Mouse (Mus musculus): ENCODE results near the gene Hipk1. TPM values are rescaled to one million over a fixed set of nuclear protein-coding genes. Genes with fewer than 3 reads are reported as not detected.
"Not testable (repeated sequence)": the region's sequence is repeated elsewhere in the genome, so short reads cannot be mapped to it uniquely, and the experiment has no call there.

Hipk1 gene
- polyA plus RNA-seq, 1 experiment from 2014 or later = 12.7 TPM

DNA sequence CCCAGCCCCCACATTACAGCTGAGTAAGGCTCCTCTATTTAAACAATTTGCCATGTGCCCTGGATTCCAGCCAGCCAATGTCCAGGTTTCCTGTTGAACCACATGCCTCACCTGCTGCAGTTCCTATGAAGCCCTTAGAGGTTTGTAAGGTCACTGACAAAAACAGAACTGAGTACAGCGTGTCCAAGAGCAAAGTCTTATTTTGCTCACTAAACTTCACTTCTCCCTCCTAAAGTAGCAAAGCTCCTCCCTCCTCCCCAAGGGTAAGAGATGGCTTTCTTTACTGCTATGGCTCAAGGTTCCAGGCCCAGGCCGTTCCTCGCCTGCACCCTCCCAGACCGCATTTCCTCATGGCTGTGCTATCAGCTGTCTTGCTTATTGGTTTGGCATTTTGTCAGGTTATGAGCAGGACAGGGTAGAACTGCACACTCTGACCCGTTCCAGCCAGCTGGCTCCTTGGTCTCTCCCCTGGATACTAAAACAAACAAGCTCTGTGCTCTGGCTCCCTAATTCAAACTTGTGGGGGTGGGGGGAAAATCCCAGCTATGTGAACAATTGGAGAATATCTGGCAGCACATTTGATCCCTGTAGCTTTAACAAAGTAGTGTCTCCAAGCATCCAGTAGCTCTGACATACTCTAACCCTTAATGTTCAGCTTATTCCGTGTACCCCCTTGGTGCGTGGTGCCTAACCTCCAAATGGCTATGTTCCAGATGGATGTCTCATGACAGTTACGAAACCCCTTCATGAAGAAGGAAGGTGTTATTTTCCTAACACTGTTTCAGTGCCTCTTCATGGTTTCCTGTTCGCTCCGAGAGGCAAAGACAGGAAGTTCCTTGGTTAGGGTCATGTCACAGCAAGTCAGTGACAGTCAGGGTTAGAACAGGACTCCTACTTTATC, 10.5 kb upstream of the Hipk1 start:
- Histone ChIP-seq H3K36me3 (ENCODE audit: control insufficient read depth, insufficient read depth) (peaks cover 19% of the 10 kb centered on the region), H3K27ac (ENCODE audit: low read length) (peak overlapping the region; percentile 4; the same call in 1 of the 2 replicates), H3K9me3 (ENCODE audit: control insufficient read depth, low read length) (no peaks in the 10 kb centered on the region), H3K4me3 (replicated peaks; ENCODE audit: low read length) (no peak overlapping the region), H3K9ac (replicated peaks; ENCODE audit: low read depth, low read length) (no peak overlapping the region), H3K27me3 (replicated peaks; ENCODE audit: control insufficient read depth, insufficient read depth, low read length) (no peaks in the 10 kb centered on the region), H3K4me2 (ENCODE audit: low read length) (no peak overlapping the region), H3K4me1 (replicated peaks; ENCODE audit: control insufficient read depth, insufficient read depth, low read length) (no peaks in the 10 kb centered on the region)
- WGBS = 87% methylated on average over 10 of the region's 10 CpGs
- ATAC-seq = no peak

DNA sequence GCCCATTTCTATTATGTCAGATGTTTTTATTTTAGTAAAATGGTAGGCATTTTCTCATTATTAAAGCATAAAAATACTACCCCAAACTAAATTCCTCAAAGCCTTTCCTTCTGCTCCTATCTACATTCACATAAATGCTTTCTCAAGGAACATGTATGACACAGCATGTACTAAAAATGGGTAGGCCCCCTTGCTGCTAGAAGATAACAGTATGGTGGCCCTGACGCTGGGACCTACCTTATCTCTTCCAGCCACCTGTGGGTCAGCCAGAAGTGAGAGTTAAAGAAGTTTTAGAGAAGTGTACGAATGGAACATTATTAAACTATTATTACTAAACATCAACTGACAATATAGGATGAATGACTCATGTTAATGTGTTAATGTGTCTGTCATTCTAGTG, 8.1 kb upstream of the Hipk1 start:
- Histone ChIP-seq H3K4me2 (ENCODE audit: low read length) (no peak overlapping the region), H3K9me3 (ENCODE audit: control insufficient read depth, low read length) (no peaks in the 10 kb centered on the region), H3K27ac (ENCODE audit: low read length) (no peak overlapping the region), H3K27me3 (replicated peaks; ENCODE audit: control insufficient read depth, insufficient read depth, low read length) (no peaks in the 10 kb centered on the region), H3K9ac (replicated peaks; ENCODE audit: low read depth, low read length) (no peak overlapping the region), H3K4me1 (replicated peaks; ENCODE audit: control insufficient read depth, insufficient read depth, low read length) (no peaks in the 10 kb centered on the region), H3K4me3 (replicated peaks; ENCODE audit: low read length) (no peak overlapping the region), H3K36me3 (ENCODE audit: control insufficient read depth, insufficient read depth) (peaks cover 15% of the 10 kb centered on the region)
- ATAC-seq = no peak
- WGBS = 89% methylated on average over 2 of the region's 2 CpGs

GRCm38 (mm10) chr3:103796389-103796788, 5.0 kb upstream of the Hipk1 start:
- no peaks in the 10 kb centered on the region; the same call in 1 of the 2 replicates for H3K27me3 ChIP-seq (replicated peaks; ENCODE audit: control insufficient read depth, insufficient read depth, low read length)
- no peak overlapping the region for H3K9ac ChIP-seq (replicated peaks; ENCODE audit: low read depth, low read length)
- no peak for ATAC-seq
- H3K36me3 ChIP-seq (ENCODE audit: control insufficient read depth, insufficient read depth) = no peaks in the 10 kb centered on the region
- H3K4me2 ChIP-seq (ENCODE audit: low read length) = no peak overlapping the region
- 59% methylated on average over 2 of the region's 2 CpGs for WGBS
- H3K4me3 ChIP-seq (replicated peaks; ENCODE audit: low read length) = no peak overlapping the region
- H3K9me3 ChIP-seq (ENCODE audit: control insufficient read depth, low read length) = no peaks in the 10 kb centered on the region
- H3K27ac ChIP-seq (ENCODE audit: low read length) = no peak overlapping the region
- H3K4me1 ChIP-seq (replicated peaks; ENCODE audit: control insufficient read depth, insufficient read depth, low read length) = peaks cover 4% of the 10 kb centered on the region; the same call in 1 of the 2 replicates

GRCm38 (mm10) chr3:103792566-103792965, 1.2 kb upstream of the Hipk1 start:
- no peaks in the 10 kb centered on the region; the same call in 1 of the 2 replicates for H3K27me3 ChIP-seq (replicated peaks; ENCODE audit: control insufficient read depth, insufficient read depth, low read length)
- H3K9me3 ChIP-seq (ENCODE audit: control insufficient read depth, low read length) = no peaks in the 10 kb centered on the region
- no peak overlapping the region for H3K4me2 ChIP-seq (ENCODE audit: low read length)
- no peak for ATAC-seq
- H3K4me3 ChIP-seq (replicated peaks; ENCODE audit: low read length) = no peak overlapping the region
- WGBS = 81% methylated on average over 1 of the region's 1 CpGs
- no peaks in the 10 kb centered on the region for H3K36me3 ChIP-seq (ENCODE audit: control insufficient read depth, insufficient read depth)
- no peak overlapping the region for H3K9ac ChIP-seq (replicated peaks; ENCODE audit: low read depth, low read length)
- no peak overlapping the region for H3K27ac ChIP-seq (ENCODE audit: low read length)
- peaks cover 23% of the 10 kb centered on the region for H3K4me1 ChIP-seq (replicated peaks; ENCODE audit: control insufficient read depth, insufficient read depth, low read length)

- not testable (repeated sequence) for ATAC-seq; H3K27ac ChIP-seq (ENCODE audit: low read length); H3K36me3 ChIP-seq (ENCODE audit: control insufficient read depth, insufficient read depth); H3K27me3 ChIP-seq (replicated peaks; ENCODE audit: control insufficient read depth, insufficient read depth, low read length); H3K9me3 ChIP-seq (ENCODE audit: control insufficient read depth, low read length); H3K9ac ChIP-seq (replicated peaks; ENCODE audit: low read depth, low read length); H3K4me3 ChIP-seq (replicated peaks; ENCODE audit: low read length)
- 87% methylated on average over 5 of the region's 5 CpGs for WGBS
- peak overlapping the region; percentile 72 for H3K4me2 ChIP-seq (ENCODE audit: low read length)
- peaks cover 23% of the 10 kb centered on the region for H3K4me1 ChIP-seq (replicated peaks; ENCODE audit: control insufficient read depth, insufficient read depth, low read length)
Observed at GRCm38 (mm10) chr3:103792111-103792406, 696 bp upstream of the Hipk1 start.

DNA sequence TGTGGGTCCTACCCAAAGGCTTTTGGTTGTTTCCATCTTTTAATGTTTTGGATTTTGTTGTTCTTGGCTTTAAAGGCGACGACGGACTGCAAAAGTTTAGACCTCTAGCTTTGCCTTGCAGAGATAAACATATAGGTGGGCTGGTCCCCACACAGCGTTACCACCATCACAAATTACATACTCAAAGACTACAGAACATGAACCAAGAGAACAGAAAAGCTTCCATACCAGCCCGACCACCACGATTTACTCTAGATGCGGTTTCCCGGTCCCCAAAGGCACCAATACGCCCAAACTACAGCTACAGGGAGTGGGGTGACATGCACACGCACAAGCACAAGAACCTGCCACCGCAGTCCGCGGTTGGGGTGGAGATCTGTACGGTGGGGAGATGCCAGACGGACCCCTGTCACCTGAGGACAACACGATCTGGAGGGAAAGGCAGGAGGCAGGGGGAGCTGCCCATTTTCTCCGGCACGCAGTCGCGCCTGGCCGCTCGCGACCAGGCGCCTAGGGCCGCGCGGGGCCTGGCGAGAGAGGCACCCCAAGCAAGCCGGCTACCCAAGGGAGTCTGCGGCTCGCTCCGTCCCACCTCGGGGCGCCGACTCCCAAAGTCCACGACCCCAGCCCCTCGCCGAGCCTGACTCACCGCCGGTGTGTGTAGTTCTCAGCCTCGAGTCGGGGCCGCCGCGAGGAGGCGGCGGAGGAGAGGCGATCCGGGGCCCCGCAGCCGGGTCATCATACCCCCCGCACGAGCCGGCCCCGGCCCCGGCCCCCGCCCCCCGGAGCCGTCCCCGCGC, 817 bp downstream of the Hipk1 start:
- Histone ChIP-seq H3K9ac (replicated peaks; ENCODE audit: low read depth, low read length) (peak overlapping the region; percentile 91), H3K36me3 (ENCODE audit: control insufficient read depth, insufficient read depth) (no peaks in the 10 kb centered on the region), H3K4me3 (replicated peaks; ENCODE audit: low read length) (peak overlapping the region; percentile 84), H3K4me2 (ENCODE audit: low read length) (peak overlapping the region; percentile 95), H3K27me3 (replicated peaks; ENCODE audit: control insufficient read depth, insufficient read depth, low read length) (no peaks in the 10 kb centered on the region; the same call in 1 of the 2 replicates), H3K4me1 (replicated peaks; ENCODE audit: control insufficient read depth, insufficient read depth, low read length) (peaks cover 23% of the 10 kb centered on the region), H3K27ac (ENCODE audit: low read length) (peak overlapping the region; percentile 83), H3K9me3 (ENCODE audit: control insufficient read depth, low read length) (no peaks in the 10 kb centered on the region)
- under 1% methylated on average over 39 of the region's 61 CpGs for WGBS
- peak; percentile 78 for ATAC-seq

- Histone ChIP-seq H3K27me3 (replicated peaks; ENCODE audit: control insufficient read depth, insufficient read depth, low read length) (no peaks in the 10 kb centered on the region; the same call in 1 of the 2 replicates), H3K4me3 (replicated peaks; ENCODE audit: low read length) (peak overlapping the region; percentile 84), H3K9me3 (ENCODE audit: control insufficient read depth, low read length) (no peaks in the 10 kb centered on the region), H3K36me3 (ENCODE audit: control insufficient read depth, insufficient read depth) (no peaks in the 10 kb centered on the region), H3K4me2 (ENCODE audit: low read length) (peak overlapping the region; percentile 95), H3K9ac (replicated peaks; ENCODE audit: low read depth, low read length) (peak overlapping the region; percentile 91), H3K27ac (ENCODE audit: low read length) (peak overlapping the region; percentile 83; the same call in 1 of the 2 replicates), H3K4me1 (replicated peaks; ENCODE audit: control insufficient read depth, insufficient read depth, low read length) (peaks cover 23% of the 10 kb centered on the region)
- WGBS = 2% methylated on average over 14 of the region's 14 CpGs
- ATAC-seq = no peak
Observed at GRCm38 (mm10) chr3:103789891-103790345, 1.4 kb downstream of the Hipk1 start.

DNA sequence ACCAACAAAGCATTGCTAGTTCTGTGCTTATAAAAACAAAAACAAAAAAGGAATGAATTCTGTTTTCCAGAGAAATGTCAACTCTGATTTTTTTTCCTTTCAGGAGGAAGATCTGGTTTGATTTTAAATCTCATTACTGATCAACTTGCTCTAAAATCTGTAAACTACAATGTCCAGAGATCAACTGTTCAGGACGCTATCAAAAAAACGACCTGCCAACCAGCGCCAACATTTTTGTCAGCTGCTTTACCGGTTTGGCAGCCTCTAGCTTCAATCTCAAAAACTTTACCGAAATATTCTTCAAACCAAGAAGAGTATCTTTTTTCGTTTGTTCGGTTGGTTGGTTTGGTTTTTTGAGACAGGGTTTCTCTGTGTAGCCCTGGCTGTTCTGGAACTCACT, 2.3 kb downstream of the Hipk1 start:
- no peak overlapping the region for H3K9ac ChIP-seq (replicated peaks; ENCODE audit: low read depth, low read length)
- H3K27me3 ChIP-seq (replicated peaks; ENCODE audit: control insufficient read depth, insufficient read depth, low read length) = no peaks in the 10 kb centered on the region; the same call in 1 of the 2 replicates
- peak overlapping the region; percentile 95; the same call in 1 of the 2 replicates for H3K4me2 ChIP-seq (ENCODE audit: low read length)
- peaks cover 23% of the 10 kb centered on the region for H3K4me1 ChIP-seq (replicated peaks; ENCODE audit: control insufficient read depth, insufficient read depth, low read length)
- no peaks in the 10 kb centered on the region for H3K36me3 ChIP-seq (ENCODE audit: control insufficient read depth, insufficient read depth)
- ATAC-seq = no peak
- no peak overlapping the region for H3K27ac ChIP-seq (ENCODE audit: low read length)
- no peaks in the 10 kb centered on the region for H3K9me3 ChIP-seq (ENCODE audit: control insufficient read depth, low read length)
- no peak overlapping the region for H3K4me3 ChIP-seq (replicated peaks; ENCODE audit: low read length)
- 86% methylated on average over 7 of the region's 7 CpGs for WGBS

DNA sequence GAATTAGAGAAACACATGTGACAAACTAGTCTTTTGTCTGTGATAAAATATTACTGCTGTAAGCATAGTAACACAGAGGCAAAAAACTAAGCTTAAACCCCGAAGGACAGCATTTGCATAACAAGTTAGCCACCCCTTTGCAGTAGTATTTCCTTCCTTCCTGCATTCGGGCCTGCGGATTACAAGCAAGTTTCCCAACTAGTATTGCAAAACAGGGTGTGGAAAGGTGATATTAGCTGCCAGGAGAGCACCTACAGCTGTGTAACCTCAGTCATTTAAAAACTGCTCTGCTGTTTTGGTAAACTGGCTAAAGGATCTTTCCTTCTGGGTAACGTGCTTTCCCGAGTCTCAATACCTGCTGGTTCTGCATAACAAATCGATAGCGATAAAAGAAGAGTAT, 4.1 kb downstream of the Hipk1 start:
- WGBS = 67% methylated on average over 7 of the region's 7 CpGs

More for the DNA sequence above, 4.1 kb downstream of the Hipk1 start:
- Histone ChIP-seq H3K9ac (replicated peaks; ENCODE audit: low read depth, low read length) (no peak overlapping the region), H3K36me3 (ENCODE audit: control insufficient read depth, insufficient read depth) (no peaks in the 10 kb centered on the region), H3K27me3 (replicated peaks; ENCODE audit: control insufficient read depth, insufficient read depth, low read length) (no peaks in the 10 kb centered on the region), H3K4me2 (ENCODE audit: low read length) (no peak overlapping the region), H3K4me3 (replicated peaks; ENCODE audit: low read length) (no peak overlapping the region), H3K27ac (ENCODE audit: low read length) (no peak overlapping the region), H3K9me3 (ENCODE audit: control insufficient read depth, low read length) (no peaks in the 10 kb centered on the region), H3K4me1 (replicated peaks; ENCODE audit: control insufficient read depth, insufficient read depth, low read length) (peaks cover 23% of the 10 kb centered on the region)
- no peak for ATAC-seq
